Mouse (Mus musculus) MEL (cell line): ENCODE measurements around the gene Rwdd1.

Experiments
- CHD1 ChIP-seq: IDR thresholded peaks from 2 replicates; pipeline ENCODE4 v1.6.1; 2012; ENCODE audit warnings: low read depth, mild to moderate bottlenecking, inconsistent platforms, low read length, improper control_type of control experiment
- CTCF ChIP-seq, 3 experiments: IDR thresholded peaks in 2 of 3; conservative IDR thresholded peaks in 1 of 3; 2 replicates each; pipeline ENCODE4 v1.5.1; 2011 to 2012; ENCODE audit warnings: low read length in 3 of 3, low read depth in 2 of 3, mild to moderate bottlenecking in 2 of 3, improper control_type of control experiment in 1 of 3, inconsistent platforms in 1 of 3, mixed read lengths in 1 of 3, moderate library complexity in 1 of 3; ENCODE audit not compliant: control insufficient read depth in 1 of 3, insufficient read depth in 1 of 3, poor library complexity in 1 of 3, severe bottlenecking in 1 of 3
- EP300 ChIP-seq, 2 experiments: IDR thresholded peaks; 2 replicates each; pipeline ENCODE4 v1.6.1; 2011; ENCODE audit warnings: improper control_type of control experiment in 2 of 2, low read length in 2 of 2, low read depth in 1 of 2, mild to moderate bottlenecking in 1 of 2
- NRF1 ChIP-seq: IDR thresholded peaks from 2 replicates; pipeline ENCODE4 v1.6.1; 2014; ENCODE audit warnings: low read depth, mild to moderate bottlenecking, inconsistent platforms, low read length, improper control_type of control experiment, moderate library complexity; ENCODE audit not compliant: poor library complexity, insufficient read depth, severe bottlenecking
- POLR2A ChIP-seq, 2 experiments: IDR thresholded peaks; 2 replicates each; pipeline ENCODE4 v1.6.1; 2011 to 2012; ENCODE audit warnings: low read length in 2 of 2, mild to moderate bottlenecking in 2 of 2, control low read depth in 1 of 2, improper control_type of control experiment in 1 of 2, low read depth in 1 of 2, moderate library complexity in 1 of 2; ENCODE audit not compliant: control insufficient read depth in 1 of 2, insufficient read depth in 1 of 2, poor library complexity in 1 of 2
- POLR2AphosphoS2 ChIP-seq: IDR thresholded peaks from 2 replicates; pipeline ENCODE4 v1.6.1; 2011; ENCODE audit warnings: low read length, improper control_type of control experiment
- TBP ChIP-seq: IDR thresholded peaks from 2 replicates; pipeline ENCODE4 v1.8.0; 2011; ENCODE audit warnings: low read depth, low read length, improper control_type of control experiment
- TCF12 ChIP-seq: IDR thresholded peaks from 2 replicates; pipeline ENCODE4 v1.6.1; 2014; ENCODE audit warnings: low read depth, mild to moderate bottlenecking, inconsistent platforms, low read length, improper control_type of control experiment, moderate library complexity
- ZMIZ1 ChIP-seq: IDR thresholded peaks from 2 replicates; pipeline ENCODE4 v1.6.1; 2012; ENCODE audit warnings: low read depth, mild to moderate bottlenecking, inconsistent platforms, low read length, improper control_type of control experiment, moderate library complexity

- TF ChIP-seq POLR2A (IDR thresholded peaks at IDR 0.05; ENCODE audit: control insufficient read depth in 1 of 2, insufficient read depth in 1 of 2, low read depth in 1 of 2, low read length in 2 of 2, poor library complexity in 1 of 2) (no peak), TBP (no peak), POLR2AphosphoS2 (no peak), CTCF (IDR thresholded peaks at IDR 0.05 in 2 of 3, conservative IDR thresholded peaks at IDR 0.05 in 1 of 3; ENCODE audit: control insufficient read depth in 1 of 3, insufficient read depth in 1 of 3, low read depth in 2 of 3, low read length in 3 of 3, poor library complexity in 1 of 3, severe bottlenecking in 1 of 3) (no peak), NRF1 (no peak), TCF12 (no peak), ZMIZ1 (no peak), EP300 (IDR thresholded peaks at IDR 0.05; ENCODE audit: low read depth in 1 of 2, low read length in 2 of 2) (no peak), CHD1 (no peak)
Observed at GRCm38 (mm10) chr10:33998397-33998796, 21.0 kb downstream of the Rwdd1 start.
